Mouse (Mus musculus) kidney, adult 2 months (tissue): ENCODE results near the gene Mvb12b. TPM values are rescaled to one million over a fixed set of nuclear protein-coding genes. Genes with fewer than 3 reads are reported as not detected.
A peak's percentile ranks its signal among the peaks of the same experiment; 100 is the strongest.

Source experiments
- DNase-seq: peaks from one replicate; pipeline ENCODE4 v3.0.0; 2021
- H3K27ac ChIP-seq: fragments of 200-500 bp; 2 replicates; pipeline ENCODE4 v1.5.1; 2012; ENCODE audit warnings: low read depth, low read length, control low read depth, inconsistent platforms; ENCODE audit not compliant: insufficient read depth
- H3K27me3 ChIP-seq: fragments of 200-500 bp; replicated peaks from 2 replicates; pipeline ENCODE4 v1.6.1; 2012; ENCODE audit warnings: mild to moderate bottlenecking, moderate library complexity, low read length, inconsistent platforms; ENCODE audit not compliant: control insufficient read depth, insufficient read depth
- H3K36me3 ChIP-seq: fragments of 200-500 bp; 2 replicates; pipeline ENCODE4 v1.6.1; 2012; ENCODE audit warnings: mild to moderate bottlenecking, moderate library complexity, low read length, inconsistent platforms; ENCODE audit not compliant: control insufficient read depth, insufficient read depth
- H3K4me1 ChIP-seq: fragments of 200-500 bp; 2 replicates; pipeline ENCODE4 v1.6.1; 2011; ENCODE audit warnings: low read length; ENCODE audit not compliant: control insufficient read depth, insufficient read depth
- H3K4me3 ChIP-seq: fragments of 200-500 bp; 2 replicates; pipeline ENCODE4 v1.5.1; 2011; ENCODE audit warnings: mild to moderate bottlenecking, low read depth, low read length, control low read depth; ENCODE audit not compliant: insufficient read depth
- CTCF ChIP-seq: fragments of 200-500 bp; conservative IDR thresholded peaks from 2 replicates; pipeline ENCODE4 v1.5.1; 2011; ENCODE audit warnings: low read depth, mild to moderate bottlenecking, control low read depth, low read length, moderate library complexity, mixed read lengths; ENCODE audit not compliant: insufficient read depth, insufficient read length
- POLR2A ChIP-seq: fragments of 200-500 bp; IDR thresholded peaks from one replicate; pipeline ENCODE4 v1.6.1; 2011; ENCODE audit warnings: low read depth, low read length, control low read depth
- WGBS: fragments of 180-500 bp; shearing (Covaris S2); methylation state at CpG from one replicate; pipeline ENCODE4 v1.1.7; 2018; 5-methylcytosine and 5-hydroxymethylcytosine counted together
- polyA plus RNA-seq: library from polyadenylated mRNA; depleted of rRNA; stranded (reverse); fragments of >200 nt; gene quantifications from 2 replicates; pipeline ENCODE4 v1.2.3, GENCODE M21; 2012

Gene Mvb12b
- polyA plus RNA-seq, 1 experiment, result 29.2 TPM

- Histone ChIP-seq H3K27me3 (no peaks in the 10 kb centered on the region), H3K27ac (no peak overlapping the region), H3K4me1 (peaks cover 23% of the 10 kb centered on the region), H3K36me3 (no peaks in the 10 kb centered on the region), H3K4me3 (no peak overlapping the region)
- WGBS, result 61% methylated on average over 4 of the region's 4 CpGs
- DNase-seq, result peak; percentile 78
- TF ChIP-seq CTCF, result no peak
- no peak for TF ChIP-seq POLR2A
These were observed 117.1 kb downstream of the Mvb12b start for GRCm38 (mm10) chr2:33770526-33771130.

GRCm38 (mm10) chr2:33764476-33764875, 123.3 kb downstream of the Mvb12b start:
- peak; percentile 77 for DNase-seq
- Histone ChIP-seq H3K36me3 (no peaks in the 10 kb centered on the region), H3K4me1 (peaks cover 4% of the 10 kb centered on the region; the same call in 1 of the 2 replicates), H3K4me3 (no peak overlapping the region), H3K27ac (no peak overlapping the region), H3K27me3 (no peaks in the 10 kb centered on the region)
- 50% methylated on average over 7 of the region's 8 CpGs for WGBS
- TF ChIP-seq CTCF, result no peak
- no peak for TF ChIP-seq POLR2A

GRCm38 (mm10) chr2:33762210-33762609, 125.5 kb downstream of the Mvb12b start:
- Histone ChIP-seq H3K36me3 (no peaks in the 10 kb centered on the region), H3K27ac (no peak overlapping the region), H3K27me3 (no peaks in the 10 kb centered on the region), H3K4me1 (peaks cover 4% of the 10 kb centered on the region; the same call in 1 of the 2 replicates), H3K4me3 (no peak overlapping the region)
- peak; percentile 88 for DNase-seq
- TF ChIP-seq CTCF (no peak), POLR2A (no peak)
- 40% methylated on average over 6 of the region's 6 CpGs for WGBS

- H3K4me1 ChIP-seq, result peaks cover 4% of the 10 kb centered on the region; the same call in 1 of the 2 replicates
- H3K27me3 ChIP-seq, result no peaks in the 10 kb centered on the region
- H3K36me3 ChIP-seq, result no peaks in the 10 kb centered on the region
- WGBS, result 51% methylated on average over 13 of the region's 13 CpGs
- no peak overlapping the region for H3K27ac ChIP-seq
- H3K4me3 ChIP-seq, result no peak overlapping the region
- TF ChIP-seq CTCF (no peak), POLR2A (no peak)
- DNase-seq, result no peak
These were observed 127.2 kb downstream of the Mvb12b start for GRCm38 (mm10) chr2:33760571-33760991.

- 88% methylated on average over 10 of the region's 10 CpGs for WGBS
- H3K27ac ChIP-seq, result no peak overlapping the region
- no peak for DNase-seq
- H3K36me3 ChIP-seq, result no peaks in the 10 kb centered on the region
- no peaks in the 10 kb centered on the region for H3K27me3 ChIP-seq
- no peak for TF ChIP-seq CTCF
- no peak for TF ChIP-seq POLR2A
- no peak overlapping the region for H3K4me3 ChIP-seq
- peaks cover 4% of the 10 kb centered on the region; the same call in 1 of the 2 replicates for H3K4me1 ChIP-seq
These were observed 128.3 kb downstream of the Mvb12b start for GRCm38 (mm10) chr2:33759447-33759846.

GRCm38 (mm10) chr2:33755633-33756020, 132.1 kb downstream of the Mvb12b start:
- Histone ChIP-seq H3K4me3 (no peak overlapping the region), H3K27me3 (no peaks in the 10 kb centered on the region), H3K36me3 (no peaks in the 10 kb centered on the region), H3K4me1 (no peaks in the 10 kb centered on the region), H3K27ac (no peak overlapping the region)
- 62% methylated on average over 6 of the region's 6 CpGs for WGBS
- TF ChIP-seq POLR2A, result no peak
- TF ChIP-seq CTCF, result no peak
- DNase-seq, result peak; percentile 31

- TF ChIP-seq CTCF (no peak), POLR2A (no peak)
These were observed 132.6 kb downstream of the Mvb12b start for GRCm38 (mm10) chr2:33754980-33755632.

GRCm38 (mm10) chr2:33754317-33754633, 133.5 kb downstream of the Mvb12b start:
- H3K36me3 ChIP-seq, result no peaks in the 10 kb centered on the region
- H3K4me3 ChIP-seq, result no peak overlapping the region
- peak overlapping the region; percentile 9 for H3K27ac ChIP-seq
- no peak for TF ChIP-seq POLR2A
- TF ChIP-seq CTCF, result no peak
- WGBS, result 73% methylated on average over 3 of the region's 3 CpGs
- no peaks in the 10 kb centered on the region for H3K4me1 ChIP-seq
- DNase-seq, result no peak
- no peaks in the 10 kb centered on the region for H3K27me3 ChIP-seq

More at GRCm38 (mm10) chr2:33754980-33755632, 132.6 kb downstream of the Mvb12b start:
- WGBS, result 61% methylated on average over 7 of the region's 7 CpGs
- no peak overlapping the region for H3K27ac ChIP-seq
- no peaks in the 10 kb centered on the region for H3K4me1 ChIP-seq
- DNase-seq, result no peak
- no peaks in the 10 kb centered on the region for H3K36me3 ChIP-seq
- no peaks in the 10 kb centered on the region for H3K27me3 ChIP-seq
- H3K4me3 ChIP-seq, result no peak overlapping the region
